Mouse (Mus musculus): ENCODE results near the gene Ttll4.

DNA sequence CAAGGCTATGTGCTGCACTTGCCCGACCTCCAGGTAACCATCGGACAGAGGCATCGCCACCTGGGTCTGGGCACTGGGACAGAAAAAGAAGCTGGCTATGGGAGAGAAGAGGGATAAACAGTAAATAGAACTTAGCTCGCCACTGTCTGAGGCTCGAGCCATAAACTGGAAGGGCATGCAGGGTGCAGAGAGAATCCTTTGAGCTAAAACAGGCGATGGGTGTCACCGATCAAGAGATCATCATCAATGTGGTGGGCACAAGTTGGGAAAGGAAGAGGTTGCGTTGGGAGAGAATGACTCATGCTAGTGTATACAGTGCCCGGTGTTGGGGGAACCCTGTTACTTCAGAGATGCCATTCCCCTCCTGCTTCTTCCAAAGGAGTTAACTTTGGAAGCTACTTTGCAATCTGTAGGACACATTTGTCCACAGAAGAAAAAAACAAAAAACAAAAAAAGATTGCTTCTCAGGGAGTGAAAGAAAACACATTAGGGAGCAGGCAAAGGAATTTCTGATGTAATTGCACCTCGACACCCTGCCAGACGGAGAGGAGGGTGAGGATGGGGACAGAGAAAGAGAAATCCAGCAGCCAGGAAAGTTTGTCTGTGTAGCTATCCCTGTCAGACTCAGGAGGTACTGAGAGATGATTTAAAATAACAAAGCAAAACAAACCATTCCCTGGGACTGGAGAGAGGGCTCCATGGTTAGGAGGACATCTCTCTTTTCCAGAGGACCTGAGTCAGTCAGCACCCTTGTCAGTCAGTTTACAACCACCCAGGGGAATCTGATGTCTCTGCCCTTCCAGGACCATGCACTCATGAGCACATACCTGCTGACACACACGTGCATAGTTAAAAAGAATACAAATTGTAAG is 52.5 kb downstream of the Ttll4 start:
- TF ChIP-seq POLR2A (IDR thresholded peaks at IDR 0.05; ENCODE audit: insufficient read length, low read depth) (no peak), E2F4 (IDR thresholded peaks at IDR 0.05; ENCODE audit: insufficient read depth) (no peak), MAX (IDR thresholded peaks at IDR 0.05; ENCODE audit: low read depth) (no peak), SRF (IDR thresholded peaks at IDR 0.05; ENCODE audit: control insufficient read depth, insufficient read length, low read depth) (no peak), TCF12 (IDR thresholded peaks at IDR 0.05; ENCODE audit: insufficient read depth, poor library complexity, severe bottlenecking) (no peak), POLR2AphosphoS2 (IDR thresholded peaks at IDR 0.05; ENCODE audit: insufficient read length, low read depth) (no peak), TCF3 (IDR thresholded peaks at IDR 0.05; ENCODE audit: insufficient read length, low read depth) (no peak), MYOG (IDR thresholded peaks at IDR 0.05; ENCODE audit: control insufficient read depth in 1 of 3, insufficient read depth in 1 of 3, insufficient read length in 2 of 3, low read depth in 2 of 3) (no peak), USF1 (IDR thresholded peaks at IDR 0.05; ENCODE audit: low read depth) (no peak), MYOD1 (IDR thresholded peaks at IDR 0.05; ENCODE audit: control insufficient read depth in 1 of 3, insufficient read length in 2 of 3, low read depth in 2 of 3) (no peak), REST (IDR thresholded peaks at IDR 0.05; ENCODE audit: insufficient read depth, insufficient read length) (no peak)
